8 mouse cellular contexts compared by ENCODE assay signal in the genomic region with DNA sequence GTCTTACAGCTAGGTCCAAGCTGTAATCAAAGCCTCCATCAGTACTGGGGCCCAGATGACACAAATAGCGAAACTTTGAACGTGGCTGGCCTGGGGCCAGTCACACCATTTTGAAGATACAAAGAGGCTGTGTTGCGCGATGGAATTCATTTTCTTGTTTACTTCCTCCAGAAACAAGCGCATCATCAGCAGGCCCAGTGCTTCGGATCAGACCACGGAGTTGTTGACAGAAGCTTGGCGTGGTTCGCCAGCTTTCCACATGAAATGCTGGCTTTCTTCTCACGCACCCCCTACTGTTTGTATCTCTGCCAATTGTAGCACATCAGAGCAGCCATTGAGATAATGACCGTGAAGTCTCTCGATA.
DNase-seq lines count a peak whose midpoint lies in the region; ATAC-seq lines count a peak whose summit lies in the region.
"Had no signal": no experiment of that assay in that cellular context is flagged by ENCODE, and none has a peak within 500 bp of the region (broad histone marks: within the 10 kb centered on the region; RNA-seq: fewer than 3 reads in every experiment).

No protein-coding gene starts in this region.

- DNase-seq in cerebellum, adult 9-10 months, result peak; percentile 56
- peak; percentile 86 for DNase-seq in layer of hippocampus, adult 9-11 months
- DNase-seq in lung, postnatal 14 days, result peak; percentile 78
- peak; percentile 54 to 67 for DNase-seq in right cerebral cortex, postnatal 36 days (ENCODE audit: low spot score in 2 of 2)
- DNase-seq in spleen, adult 18-20 months, result no peak

- no peak overlapping the region for H3K4me3 ChIP-seq in embryonic facial prominence, embryonic 15.5 days (replicated peaks)
- no peak overlapping the region for H3K4me3 ChIP-seq in heart, embryonic 13.5 days
- H3K4me3 ChIP-seq: liver, embryonic 15.5 days had no signal

- 0 out of 2 replicates have a peak overlapping the region, but pooled peaks have one; percentile 30 for H3K27ac ChIP-seq in embryonic facial prominence, embryonic 15.5 days (replicated peaks)
- no peak overlapping the region for H3K27ac ChIP-seq in heart, embryonic 13.5 days (replicated peaks)
- H3K27ac ChIP-seq: liver, embryonic 15.5 days had no signal

- no peaks in the 10 kb centered on the region for H3K27me3 ChIP-seq in embryonic facial prominence, embryonic 15.5 days
- H3K27me3 ChIP-seq in heart, embryonic 13.5 days (replicated peaks), result peaks cover 64% of the 10 kb centered on the region
- H3K27me3 ChIP-seq: liver, embryonic 15.5 days had no signal

- WGBS in embryonic facial prominence, embryonic 15.5 days, result 28% methylated on average over 12 of the region's 12 CpGs
- WGBS in heart, embryonic 13.5 days, result 35% methylated on average over 12 of the region's 12 CpGs

- peaks cover 14% of the 10 kb centered on the region for H3K4me1 ChIP-seq in embryonic facial prominence, embryonic 15.5 days
- H3K4me1 ChIP-seq in heart, embryonic 13.5 days, result peaks cover 15% of the 10 kb centered on the region
- H3K4me1 ChIP-seq: liver, embryonic 15.5 days had no signal

- no peaks in the 10 kb centered on the region for H3K36me3 ChIP-seq in embryonic facial prominence, embryonic 15.5 days
- H3K36me3 ChIP-seq in heart, embryonic 13.5 days, result no peaks in the 10 kb centered on the region
- H3K36me3 ChIP-seq: liver, embryonic 15.5 days had no signal

- ATAC-seq in embryonic facial prominence, embryonic 15.5 days (ENCODE audit: insufficient number of reproducible peaks, low FRiP score, low TSS enrichment, low read depth), result peak; percentile 74
- no peak for ATAC-seq in heart, embryonic 13.5 days (ENCODE audit: extremely low read depth, insufficient number of reproducible peaks, low FRiP score, low TSS enrichment)

- H3K9ac ChIP-seq in embryonic facial prominence, embryonic 15.5 days, result no peak overlapping the region
- no peak overlapping the region for H3K9ac ChIP-seq in heart, embryonic 13.5 days
- H3K9ac ChIP-seq: liver, embryonic 15.5 days had no signal

- no peaks in the 10 kb centered on the region for H3K9me3 ChIP-seq in embryonic facial prominence, embryonic 15.5 days (replicated peaks)
- H3K9me3 ChIP-seq in heart, embryonic 13.5 days, result no peaks in the 10 kb centered on the region
- H3K9me3 ChIP-seq: liver, embryonic 15.5 days had no signal

- 0 out of 2 replicates have a peak overlapping the region, but pooled peaks have one; percentile 13 for H3K4me2 ChIP-seq in embryonic facial prominence, embryonic 15.5 days (replicated peaks)
- peak overlapping the region; percentile 18; the same call in 1 of the 2 replicates for H3K4me2 ChIP-seq in heart, embryonic 13.5 days
- H3K4me2 ChIP-seq: liver, embryonic 15.5 days had no signal

Comparison
In these comparisons a context has a peak if more than half of its experiments do, and no peak if none do; other contexts are left out.
1. DNase-seq: peak in cerebellum, adult 9-10 months (single experiment), layer of hippocampus, adult 9-11 months (single experiment), lung, postnatal 14 days (single experiment) and right cerebral cortex, postnatal 36 days (2 of 2); none in spleen, adult 18-20 months (0 of 2).